Mouse (Mus musculus) liver, postnatal 0 days (tissue): ENCODE measurements around the gene D430041D05Rik.

Experiments
- CTCF ChIP-seq: sonication (generic); IDR thresholded peaks from 2 replicates; pipeline ENCODE4 v1.5.1; 2016; ENCODE audit warnings: antibody characterized with exemption, low read depth
- EP300 ChIP-seq: IDR thresholded peaks from 2 replicates; pipeline ENCODE4 v1.6.1; 2016; ENCODE audit warnings: antibody characterized with exemption, low read depth, mild to moderate bottlenecking

- TF ChIP-seq CTCF = no peak
- no peak for TF ChIP-seq EP300
Measured at GRCm38 (mm10) chr2:104372156-104372555, 38.7 kb downstream of the D430041D05Rik start.
